Mouse (Mus musculus): ENCODE data around the gene Col4a2.

The Col4a2 gene

DNA sequence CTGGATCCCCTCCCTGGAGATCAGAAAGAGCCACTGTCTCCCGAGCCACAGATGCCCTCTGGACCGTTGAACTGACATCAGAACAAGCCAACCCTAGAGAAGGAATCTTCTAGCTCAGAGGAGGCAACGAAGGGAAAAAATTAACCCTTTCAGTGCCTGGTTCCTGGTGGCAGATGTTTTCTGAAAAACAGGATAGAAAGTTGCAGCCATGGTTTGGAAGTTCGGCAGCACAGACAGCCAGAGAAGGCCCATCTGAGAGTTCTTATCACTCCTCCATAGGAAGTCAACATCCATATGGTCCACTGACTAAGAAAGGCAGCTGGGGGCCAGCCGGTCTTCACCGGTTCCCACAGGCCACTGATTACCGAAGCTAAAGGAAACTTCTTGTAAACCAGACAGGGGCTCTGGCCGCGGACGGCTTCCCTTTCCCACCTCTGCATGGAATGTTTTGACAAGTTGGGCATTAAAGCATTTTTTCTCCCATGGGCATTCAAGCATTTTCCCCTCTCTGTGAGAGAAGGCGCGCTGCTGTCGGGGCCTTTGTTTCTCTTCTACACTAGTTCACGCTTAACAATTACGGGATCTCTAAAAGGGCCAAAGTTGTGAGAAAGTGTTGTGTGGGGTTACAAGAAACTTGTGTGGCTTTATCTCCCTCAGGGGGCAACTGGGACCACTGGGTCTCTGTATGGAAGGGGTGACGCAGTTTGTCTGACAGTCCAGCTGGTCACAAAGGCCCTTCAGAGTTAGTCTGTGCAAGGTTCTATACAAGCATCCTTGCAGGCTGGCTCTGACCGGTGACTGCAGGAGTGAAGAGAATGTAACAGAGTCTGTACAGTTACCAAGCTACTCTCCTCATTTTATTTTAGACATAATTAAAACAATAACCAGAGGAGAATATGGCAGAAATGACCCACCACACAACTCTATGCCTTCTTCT lies 49.9 kb downstream of the Col4a2 start:
- no peak for DNase-seq

DNA sequence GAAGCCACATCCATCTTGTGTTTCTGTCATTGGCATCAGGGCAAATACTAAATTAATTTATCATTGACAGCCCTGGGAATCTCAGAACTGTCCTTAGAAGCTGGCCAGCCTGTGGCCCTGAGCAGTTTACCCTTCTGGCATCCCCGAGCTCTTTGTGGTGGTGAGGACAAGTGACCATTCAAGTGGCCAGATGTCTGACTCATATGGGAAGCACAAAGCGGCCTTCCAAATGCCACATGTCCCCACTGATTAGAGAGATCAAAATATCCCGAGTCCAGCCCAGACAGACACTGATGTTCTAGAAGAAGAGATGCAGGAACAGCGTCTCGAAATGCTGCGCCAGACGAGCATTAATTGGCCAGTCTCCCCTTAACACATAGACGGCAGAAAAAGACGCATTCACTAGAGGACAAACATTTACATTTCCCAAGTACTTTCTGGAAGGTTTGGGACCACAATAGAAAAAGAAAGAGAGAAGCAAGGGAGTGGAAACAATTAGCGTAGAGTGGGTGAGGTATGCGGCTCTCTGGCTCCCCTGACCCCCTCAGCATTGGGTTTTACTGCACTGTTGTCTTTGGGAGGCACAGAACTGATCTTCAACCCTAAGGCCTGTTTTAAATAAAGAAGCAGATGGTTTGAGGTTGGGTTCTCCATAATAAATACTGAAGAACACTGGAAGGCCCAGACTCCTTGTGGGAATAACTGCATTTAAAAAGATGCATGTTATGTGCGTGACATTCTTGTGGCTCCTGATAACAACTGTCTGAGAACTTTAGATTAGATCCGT lies 50.9 kb downstream of the Col4a2 start:
- no peak for DNase-seq

DNA sequence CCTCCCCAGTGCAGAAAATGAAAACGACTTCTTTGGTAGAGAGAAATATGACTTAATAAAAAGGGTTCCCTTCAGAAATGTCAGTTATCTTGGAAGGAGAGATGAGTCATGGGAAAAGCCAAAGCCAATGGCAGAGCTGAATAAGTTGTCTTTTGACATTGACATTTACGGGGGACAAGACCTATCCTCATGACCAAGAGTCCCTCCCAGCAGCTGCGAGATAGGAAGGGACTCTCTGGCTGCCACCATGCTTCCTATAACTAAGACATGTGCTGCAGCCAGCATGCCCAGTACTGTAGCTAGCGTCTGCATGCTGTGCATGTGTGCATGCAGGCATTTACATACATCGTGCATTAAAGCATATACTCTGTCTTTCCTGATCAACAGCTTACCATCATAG lies 53.6 kb downstream of the Col4a2 start:
- DNase-seq = no peak

DNA sequence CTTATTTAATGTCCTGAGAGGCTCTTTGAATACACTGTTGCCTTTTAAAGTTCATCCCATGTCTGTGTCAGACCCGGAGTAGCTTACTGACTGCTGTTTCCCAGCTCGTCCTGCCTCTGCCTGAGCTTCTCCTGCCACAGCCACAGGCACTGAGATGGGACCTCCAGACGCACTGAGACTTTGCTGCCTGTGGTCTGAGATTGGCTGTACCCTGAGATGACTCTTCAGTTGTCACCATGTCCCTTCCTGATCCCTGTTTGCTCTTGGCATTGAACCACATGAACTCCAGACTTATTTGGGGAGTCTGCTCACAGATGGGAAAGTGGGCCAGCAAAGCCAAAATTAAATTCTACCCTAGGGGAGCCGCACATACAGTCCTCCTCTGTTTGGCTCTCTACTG lies 54.1 kb downstream of the Col4a2 start:
- DNase-seq = no peak

DNA sequence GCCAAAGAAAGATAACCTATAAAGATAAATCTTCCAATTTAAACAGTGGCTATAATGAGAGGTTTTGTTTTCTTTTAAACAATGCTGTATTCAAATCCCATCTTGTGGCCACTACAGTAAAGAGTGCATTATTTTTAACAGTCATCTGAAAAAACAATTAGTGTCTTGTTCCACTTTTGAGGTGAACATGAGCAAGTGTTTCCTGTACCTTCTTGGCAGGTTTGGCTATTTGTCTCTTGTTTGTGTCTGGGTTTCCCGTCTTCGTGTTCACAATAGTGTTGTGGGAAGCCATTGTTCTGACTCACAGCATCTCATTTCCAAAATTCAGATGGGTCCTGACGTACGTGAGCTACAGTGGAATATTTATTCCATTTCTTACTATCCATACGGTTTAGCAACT lies 55.1 kb downstream of the Col4a2 start:
- no peak for DNase-seq

DNA sequence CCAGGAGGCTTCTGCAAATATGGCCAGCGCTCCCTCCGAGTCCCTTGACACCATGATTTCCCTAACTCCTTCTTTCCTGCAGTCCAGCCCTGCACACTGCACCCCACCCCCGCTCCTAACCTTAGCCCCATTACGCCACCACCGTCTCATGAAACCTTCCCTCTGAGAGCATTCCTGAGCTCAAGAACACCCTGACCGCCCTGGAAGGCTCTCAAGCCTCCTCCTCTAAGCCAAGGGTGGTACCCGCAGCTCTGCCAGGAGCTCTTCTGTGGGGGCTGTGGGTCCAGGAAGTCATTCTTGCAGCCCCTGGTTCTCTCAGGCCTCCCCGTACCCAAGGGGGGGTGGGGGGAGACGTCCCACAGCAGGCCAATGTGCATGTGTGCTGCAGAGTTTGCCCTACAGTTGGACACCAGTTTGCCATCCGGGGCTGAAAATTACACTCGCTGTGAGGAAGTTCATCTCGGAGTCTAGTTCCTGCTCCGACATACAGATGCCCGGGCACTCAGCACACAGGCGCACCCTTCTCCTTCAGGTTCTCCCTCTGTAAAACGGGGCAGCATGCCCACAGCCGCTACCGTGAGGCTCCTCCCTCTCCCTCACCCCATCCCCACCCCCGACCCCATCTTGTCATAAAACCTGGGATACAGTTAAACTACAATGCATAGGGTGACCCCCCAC lies 57.1 kb downstream of the Col4a2 start:
- no peak for DNase-seq

DNA sequence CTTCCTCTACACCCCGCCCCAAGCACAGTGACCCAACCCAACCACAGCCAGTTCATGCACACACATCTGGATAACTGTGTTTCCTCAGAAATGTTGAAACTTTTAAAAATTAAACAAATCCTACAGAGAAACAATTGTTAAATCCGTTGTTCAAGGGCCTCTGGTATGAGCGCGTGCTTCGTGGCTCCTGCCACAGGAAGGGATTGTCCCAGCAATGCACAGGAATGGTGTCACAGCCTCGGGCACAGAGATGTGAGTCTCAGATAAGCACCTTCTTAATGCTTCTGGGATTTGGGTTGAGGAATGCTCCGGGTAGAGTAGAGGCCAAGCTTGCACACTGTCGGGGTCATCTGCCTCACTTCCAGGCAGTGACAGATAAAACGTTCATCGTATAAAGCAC lies 58.7 kb downstream of the Col4a2 start:
- DNase-seq = no peak

DNA sequence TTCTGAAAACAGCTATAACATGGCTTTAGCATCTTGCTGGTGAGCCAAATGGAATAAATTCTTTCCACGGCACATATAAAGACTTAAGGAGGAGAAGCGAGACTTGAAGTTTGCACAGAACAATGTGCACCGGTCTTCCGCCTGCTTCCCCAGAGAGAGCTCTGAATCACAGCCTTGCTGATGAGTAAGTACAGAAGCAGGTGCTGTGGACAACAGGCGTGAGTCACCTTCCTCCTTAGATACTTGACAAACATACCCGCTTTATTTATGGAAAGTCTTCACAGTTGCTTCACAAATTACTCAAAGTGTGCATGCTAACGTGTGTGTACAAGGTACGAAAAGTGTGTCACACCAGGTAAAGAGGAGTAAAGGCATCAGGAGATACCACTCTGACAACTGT lies 59.5 kb downstream of the Col4a2 start:
- DNase-seq = no peak

DNA sequence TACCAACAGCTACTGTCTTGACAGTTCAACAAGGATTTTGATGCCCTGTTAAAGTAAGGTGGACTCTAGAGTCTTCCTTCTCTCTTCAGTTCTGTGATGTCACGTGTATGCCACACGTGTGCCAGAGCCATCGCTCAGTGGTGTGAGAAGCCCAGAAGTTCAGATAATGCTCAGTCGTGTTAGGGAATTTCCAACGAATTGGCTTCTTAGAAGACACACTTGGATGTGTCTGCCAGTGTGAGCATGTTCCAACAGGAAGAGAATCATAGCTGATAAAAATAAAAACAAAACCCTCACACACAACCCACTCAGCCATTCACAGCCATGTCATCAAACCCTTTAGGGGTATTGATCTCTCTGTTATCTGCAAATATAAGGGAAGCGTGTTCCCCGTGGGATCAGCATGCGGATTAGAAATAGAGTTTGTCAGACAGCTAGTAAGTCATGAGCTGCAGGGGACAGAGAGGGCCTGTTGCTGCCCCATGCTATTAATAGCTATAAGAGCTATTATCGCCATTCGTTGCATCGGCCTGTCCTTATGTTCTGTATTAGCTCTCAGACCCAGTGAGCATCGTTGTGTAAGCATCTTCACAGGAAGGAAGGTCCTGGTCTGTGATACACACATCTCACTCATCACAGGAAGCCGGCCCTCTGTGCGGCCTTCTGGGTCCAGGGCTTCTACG lies 61.2 kb downstream of the Col4a2 start:
- DNase-seq = no peak

DNA sequence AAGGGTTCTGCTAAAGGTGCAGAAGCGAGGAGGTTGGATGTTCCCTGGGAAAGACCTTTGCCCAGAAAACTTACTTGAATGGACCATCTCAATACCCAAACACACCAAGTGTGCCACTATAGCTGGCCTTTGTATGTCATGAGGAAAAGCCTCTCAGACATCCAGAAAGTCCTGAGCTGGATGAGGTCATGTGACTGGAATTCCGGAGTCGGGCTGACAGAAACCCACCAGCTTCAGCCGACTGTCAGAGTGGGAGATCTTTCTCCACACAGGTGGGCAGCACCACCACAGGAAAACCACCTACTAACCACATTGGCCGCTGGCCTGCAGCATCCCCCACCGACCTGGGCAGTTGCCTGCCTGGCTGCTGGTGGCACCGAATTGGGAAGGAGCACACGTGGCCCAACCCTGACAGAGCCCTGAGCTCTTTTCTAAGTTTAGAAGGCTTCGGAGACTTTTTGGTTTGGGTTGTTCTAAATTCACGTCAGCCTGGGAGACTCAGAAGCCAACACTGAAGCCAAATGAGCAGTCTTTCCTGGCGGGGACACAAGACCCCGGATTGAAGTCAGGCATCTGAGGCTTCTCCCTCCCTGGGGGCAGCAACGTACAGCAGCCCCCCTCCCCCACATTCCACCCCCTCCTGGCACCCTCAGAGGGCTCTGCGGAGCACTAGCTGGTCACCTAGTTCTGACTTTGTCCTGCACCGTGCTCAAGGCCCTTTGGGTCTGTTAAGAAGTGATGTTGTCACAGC lies 61.9 kb downstream of the Col4a2 start:
- DNase-seq = no peak

DNA sequence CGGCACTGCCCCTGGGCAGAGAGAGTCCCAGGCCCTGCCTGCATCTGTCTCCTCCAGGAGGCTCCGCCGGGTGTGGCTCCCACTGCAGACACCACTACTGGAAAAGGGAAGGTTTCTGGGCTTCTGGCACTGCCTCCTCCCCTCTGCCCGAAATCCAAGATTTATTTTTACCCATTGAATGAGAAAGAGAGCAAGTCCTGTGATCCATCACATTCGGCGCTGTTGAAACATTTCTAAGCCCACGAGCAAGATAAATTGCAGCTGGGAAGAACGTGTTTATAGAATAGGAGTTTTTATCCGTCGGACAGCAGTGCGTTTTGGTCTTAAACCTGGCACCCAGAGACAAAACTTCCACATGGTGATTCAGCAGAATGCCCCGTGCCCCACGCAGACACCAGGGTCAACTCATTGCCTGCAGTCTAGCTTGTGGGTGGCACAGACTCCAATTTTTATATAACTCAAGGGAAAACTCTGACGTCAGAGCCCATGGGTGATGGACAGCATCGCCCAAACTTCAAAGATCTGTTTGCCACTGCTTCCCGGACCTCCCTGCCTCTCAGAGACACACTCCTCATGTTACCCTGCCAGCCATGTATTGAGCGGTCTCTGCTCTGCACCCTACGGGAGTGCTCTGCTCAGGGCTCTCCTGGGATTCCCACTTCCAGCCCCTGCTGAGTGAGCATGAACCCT lies 63.3 kb downstream of the Col4a2 start:
- no peak for DNase-seq

DNA sequence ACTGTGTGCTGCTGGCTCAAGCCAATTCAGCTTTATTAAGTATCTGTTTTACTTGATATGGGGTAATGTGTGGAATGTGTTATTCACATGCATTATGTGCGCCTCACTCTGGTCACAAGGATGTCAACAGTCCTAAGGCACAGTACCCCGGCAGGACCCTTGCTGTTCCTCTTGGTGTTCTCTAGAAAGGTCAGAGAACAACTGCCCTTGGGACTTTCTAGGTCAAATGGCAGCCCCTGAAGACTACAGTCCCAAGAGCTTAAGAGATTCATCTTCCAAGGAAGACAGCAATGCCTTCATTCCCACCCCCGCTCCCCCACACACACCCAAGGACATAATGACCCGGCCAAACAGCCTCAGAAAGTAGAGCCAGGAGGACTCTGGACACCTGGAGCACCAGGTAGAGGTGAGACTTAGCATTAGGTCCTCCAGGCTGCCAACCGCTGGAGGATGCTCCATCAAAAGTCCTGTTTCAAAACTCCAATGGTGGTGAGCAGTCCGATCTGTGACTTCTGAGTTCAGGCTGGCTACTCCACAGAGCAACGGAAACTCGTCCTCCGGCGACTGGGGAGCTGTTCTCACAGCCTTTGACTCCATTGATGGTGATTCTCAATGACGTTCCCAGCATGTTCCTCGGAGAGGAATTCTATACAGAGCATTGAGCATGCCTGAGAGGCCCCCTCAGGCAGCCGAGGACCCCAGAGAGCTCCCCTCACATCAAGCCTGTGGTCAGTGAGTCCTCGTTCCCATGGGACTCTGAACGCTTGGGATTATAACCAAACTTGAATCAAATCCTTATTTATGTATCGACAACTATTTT lies 65.0 kb downstream of the Col4a2 start:
- DNase-seq = no peak

DNA sequence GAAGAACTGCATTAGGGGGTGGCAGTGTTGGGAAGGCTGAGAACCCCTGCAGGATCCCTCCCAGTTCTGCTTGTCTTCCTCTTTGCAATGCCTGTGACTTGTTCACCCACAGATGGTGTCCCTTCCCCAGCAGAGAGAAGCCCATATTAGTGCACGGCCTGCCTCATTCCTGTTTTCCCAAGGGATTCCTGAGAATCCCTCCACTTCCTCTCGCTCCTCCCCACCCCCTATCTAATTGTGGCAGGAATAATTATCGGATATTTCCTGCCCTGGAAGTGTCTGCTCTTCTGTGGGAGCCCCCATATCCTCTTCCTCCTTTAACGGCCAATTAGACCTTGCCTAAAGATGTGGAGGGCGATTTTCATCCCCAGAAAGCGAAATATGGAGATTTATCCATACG lies 67.0 kb downstream of the Col4a2 start:
- DNase-seq = no peak

DNA sequence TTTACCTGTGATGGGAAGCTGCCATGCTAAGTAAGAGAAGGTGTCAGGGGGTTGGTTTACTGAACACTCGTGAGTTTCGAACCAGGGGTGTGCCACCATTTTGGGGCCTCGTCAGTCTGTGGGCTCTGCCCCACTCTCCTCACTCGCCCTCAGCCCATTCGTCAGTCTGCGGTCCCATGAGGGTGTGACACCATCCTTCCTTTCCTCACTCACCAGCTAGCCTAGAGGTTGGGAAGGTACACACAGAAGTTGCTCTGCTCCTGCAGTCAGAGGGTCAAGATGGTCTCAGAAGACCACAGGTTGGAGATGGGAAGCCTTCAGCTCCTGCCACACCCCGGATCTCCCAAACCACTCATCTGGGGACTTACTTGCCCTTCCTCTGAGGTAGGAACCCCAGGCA lies 68.9 kb downstream of the Col4a2 start:
- no peak for DNase-seq

DNA sequence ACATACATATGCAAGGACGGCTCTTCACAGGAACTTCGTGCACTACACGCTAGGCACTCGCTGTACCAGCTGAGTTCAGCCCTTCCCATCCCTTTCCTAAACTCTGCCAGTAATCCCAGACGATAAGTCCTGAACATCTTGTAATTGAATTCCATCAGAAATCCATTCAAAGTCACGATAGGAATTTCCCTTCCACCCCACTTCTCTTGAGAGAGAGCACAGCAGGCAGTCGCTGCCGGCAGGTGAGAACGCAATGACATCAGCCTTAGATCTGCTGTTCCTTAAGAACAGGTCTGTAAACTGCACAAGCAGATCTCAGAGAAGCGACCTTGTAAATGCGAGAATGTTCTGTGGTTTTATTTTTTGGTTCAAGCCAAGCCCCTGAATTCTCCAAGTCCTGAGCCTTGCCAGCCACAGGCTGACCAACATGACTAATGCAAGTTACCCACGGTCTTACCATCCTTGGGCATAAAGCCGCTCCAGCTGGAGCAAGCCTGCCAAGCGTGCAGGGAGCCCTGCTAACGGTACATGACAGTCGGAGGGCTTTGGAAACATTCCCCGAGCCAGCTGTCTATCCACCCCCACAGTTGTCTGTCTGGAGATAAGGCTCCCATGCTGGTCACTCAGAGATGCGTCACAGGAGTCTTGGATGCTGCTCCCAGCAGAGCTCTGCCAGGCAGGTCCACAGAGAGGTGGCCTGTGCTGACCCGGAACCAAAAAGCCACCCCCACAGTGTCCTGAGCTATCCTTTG lies 69.6 kb downstream of the Col4a2 start:
- DNase-seq = no peak

DNA sequence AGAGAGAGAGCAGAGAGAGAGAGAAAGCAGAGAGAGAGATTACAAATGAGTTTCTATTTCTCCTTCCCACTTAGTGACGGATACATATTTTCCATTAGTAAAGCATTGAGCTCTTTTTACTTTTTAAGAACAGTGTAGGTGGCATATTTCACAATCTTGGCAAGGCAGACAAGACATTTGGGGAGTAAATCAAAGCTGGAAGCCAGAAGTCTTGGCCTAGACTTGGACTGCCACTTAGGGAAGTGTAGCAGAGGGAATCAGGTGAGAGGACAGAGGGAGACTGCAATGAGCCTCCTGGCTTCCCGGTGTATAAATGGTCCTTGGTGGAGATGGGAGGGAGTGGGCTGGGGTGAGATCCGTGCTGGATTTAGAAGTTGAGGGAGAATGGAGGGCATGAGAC lies 70.3 kb downstream of the Col4a2 start:
- DNase-seq = no peak

DNA sequence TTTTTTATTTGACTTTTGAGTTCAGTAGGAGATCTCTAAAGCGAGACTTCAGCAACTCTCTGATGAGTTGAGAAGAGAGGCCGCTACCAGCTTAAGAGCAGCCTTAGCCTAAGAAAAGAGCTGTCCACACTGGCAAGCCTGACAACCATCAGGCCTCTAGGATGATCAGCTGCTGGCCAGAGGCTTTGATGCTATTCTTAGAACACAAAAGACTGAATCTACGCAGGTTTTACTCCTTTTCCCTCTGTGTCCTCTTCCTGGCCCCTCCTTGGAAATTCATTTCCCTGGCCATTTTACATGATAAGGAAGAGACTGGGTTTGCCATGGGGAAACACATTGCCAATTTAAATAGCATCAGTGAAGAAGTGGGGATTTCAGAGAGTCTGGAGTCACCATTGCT lies 70.8 kb downstream of the Col4a2 start:
- DNase-seq = no peak

DNA sequence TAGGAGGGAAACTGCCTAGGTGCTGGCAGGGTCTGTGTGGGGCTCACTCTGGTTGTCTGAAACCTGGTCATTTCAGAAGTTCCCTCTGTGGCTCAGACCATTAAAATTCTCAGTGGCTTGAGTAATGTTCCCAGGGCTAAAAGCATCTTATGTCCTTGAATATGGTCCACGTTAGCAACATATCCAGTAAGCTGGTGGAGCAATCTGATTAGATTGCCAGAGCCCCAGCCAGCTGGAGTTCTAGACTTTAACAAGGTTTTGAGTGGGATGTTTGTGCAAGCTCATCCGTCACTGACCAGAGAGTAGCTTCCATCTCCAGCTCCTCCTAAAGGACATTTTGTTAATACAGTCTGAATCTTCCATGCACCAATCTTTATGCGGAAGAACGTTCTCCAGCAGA lies 72.2 kb downstream of the Col4a2 start:
- DNase-seq = no peak

DNA sequence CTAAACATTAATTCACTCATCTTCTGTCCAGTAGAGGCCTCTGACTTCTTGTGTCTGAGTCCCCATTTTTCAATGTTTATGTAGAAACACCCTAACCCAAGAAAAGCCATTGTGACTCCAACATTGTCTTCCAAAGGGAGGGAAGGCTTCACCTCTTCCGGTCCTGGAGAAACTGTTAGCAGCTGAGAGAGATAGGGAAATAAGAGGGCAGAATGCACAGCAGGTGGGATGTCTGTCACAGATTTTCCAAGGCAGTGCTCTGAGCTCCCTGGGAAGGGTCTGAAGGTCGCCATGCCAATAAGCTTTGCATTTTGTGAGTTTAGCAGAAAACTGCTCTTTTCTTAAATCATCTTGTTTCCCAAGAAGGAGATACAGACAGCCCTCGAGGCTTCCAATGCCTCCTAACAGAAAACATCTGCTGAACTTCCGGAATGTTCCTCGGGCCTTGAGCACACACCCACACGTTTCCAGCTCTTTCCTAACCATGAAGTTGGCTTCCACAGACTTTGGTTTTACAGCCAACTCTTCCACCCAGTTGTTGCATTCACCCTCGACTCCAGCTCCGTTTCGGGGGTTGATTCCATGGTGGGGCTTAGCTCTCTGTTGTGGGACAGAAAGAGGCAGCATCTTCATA lies 72.8 kb downstream of the Col4a2 start:
- DNase-seq = no peak
